Mouse (Mus musculus) left cerebral cortex, adult 11 months (tissue): ENCODE results near the gene Zfp738.
"Not testable (repeated sequence)": the region's sequence is repeated elsewhere in the genome, so short reads cannot be mapped to it uniquely, and the experiment has no call there.

Source experiments
- DNase-seq: peaks from one replicate; pipeline ENCODE4 v3.0.0; 2022; ENCODE audit warnings: low spot score

Gene Zfp738

GRCm38 (mm10) chr13:67686971-67687370 is at the start of gene Zfp738:
Gene Zfp738 (minus strand): TSS chr13:67687071.
- DNase-seq, result no peak

- not testable (repeated sequence) for DNase-seq
Measured at GRCm38 (mm10) chr13:67734391-67734790, 47.5 kb upstream of the Zfp738 start.

GRCm38 (mm10) chr13:67729441-67729840 is 42.6 kb upstream of the Zfp738 start:
- peak; percentile 23 for DNase-seq

- peak; percentile 61 for DNase-seq
Measured at GRCm38 (mm10) chr13:67728641-67729318, 41.9 kb upstream of the Zfp738 start, which contains the start of gene Zfp65. Gene Zfp65 (minus strand): TSS chr13:67729173.

GRCm38 (mm10) chr13:67728106-67728505 is 41.2 kb upstream of the Zfp738 start:
- DNase-seq, result no peak

- DNase-seq, result not testable (repeated sequence)
Measured at GRCm38 (mm10) chr13:67725331-67725730, 38.5 kb upstream of the Zfp738 start.

GRCm38 (mm10) chr13:67723848-67724479 is 37.1 kb upstream of the Zfp738 start:
- peak; percentile 90 for DNase-seq

GRCm38 (mm10) chr13:67683841-67684240 is 3.0 kb downstream of the Zfp738 start:
- peak; percentile 1 for DNase-seq

GRCm38 (mm10) chr13:67682959-67683735 is 3.7 kb downstream of the Zfp738 start:
- peak; percentile 86 for DNase-seq

- no peak for DNase-seq
Measured at GRCm38 (mm10) chr13:67674902-67675301, 12.0 kb downstream of the Zfp738 start.

- no peak for DNase-seq
Measured at GRCm38 (mm10) chr13:67652496-67652895, 34.4 kb downstream of the Zfp738 start.

GRCm38 (mm10) chr13:67637294-67638007 is 49.4 kb downstream of the Zfp738 start, which contains the start of the genes Gm49345 and Zfp729a:
Gene Gm49345 (minus strand): TSS chr13:67637769.
Gene Zfp729a (minus strand): TSS chr13:67637791.
- DNase-seq, result peak; percentile 85

GRCm38 (mm10) chr13:67610108-67610507 is 76.8 kb downstream of the Zfp738 start:
- DNase-seq, result peak; percentile 4

GRCm38 (mm10) chr13:67609066-67609876 is 77.6 kb downstream of the Zfp738 start, which contains the start of gene Zfp729b:
Gene Zfp729b (minus strand): TSS chr13:67609707.
- DNase-seq, result peak; percentile 79
